Mouse (Mus musculus): Measurements from ENCODE around the gene Bok. TPM values are rescaled to one million over a fixed set of nuclear protein-coding genes. Genes with fewer than 3 reads are reported as not detected.

Gene Bok
- total and polyA plus RNA-seq, 3 experiments = 0.17 TPM; not detected in 2

DNA sequence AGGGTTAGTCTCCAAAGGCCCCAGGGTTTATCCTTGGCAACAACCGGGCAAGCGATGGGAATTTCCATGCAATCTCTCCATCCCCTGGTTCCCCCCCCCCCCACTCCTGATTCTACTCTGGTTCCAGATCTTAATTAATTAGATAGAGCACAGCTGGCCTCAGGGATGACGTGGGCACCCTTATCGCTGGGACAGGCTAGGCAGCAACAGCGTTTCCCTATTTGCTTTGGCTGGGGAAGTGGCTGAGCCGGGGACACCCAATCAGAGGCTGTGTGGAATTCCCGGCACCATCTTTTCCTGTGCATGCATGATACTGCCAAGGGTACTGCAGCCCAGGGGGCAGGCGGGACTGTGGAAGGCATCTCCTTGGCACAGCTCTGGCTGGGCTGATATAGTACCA is 2.7 kb downstream of the Bok start:
- H3K4me1 ChIP-seq (ENCODE audit: control insufficient read depth in 1 of 2, insufficient read depth in 2 of 2, low read length in 2 of 2) = peaks cover 2 to 22% of the 10 kb centered on the region in 2 experiments; a peak in 3 of 4 replicates
- H3K4me3 ChIP-seq (ENCODE audit: control insufficient read depth in 1 of 2, insufficient read depth in 1 of 2, low read depth in 2 of 2, low read length in 2 of 2) = no peak overlapping the region
- H3K79me2 ChIP-seq (ENCODE audit: control insufficient read depth, insufficient read depth, low read length, poor library complexity) = no peaks in the 10 kb centered on the region
- H3K36me3 ChIP-seq (ENCODE audit: control insufficient read depth in 1 of 2, insufficient read depth in 2 of 2, low read length in 2 of 2) = peaks cover 0 to 7% of the 10 kb centered on the region in 2 experiments; a peak in 2 of 4 replicates
- H3K27ac ChIP-seq (ENCODE audit: control insufficient read depth, low read depth, low read length) = no peak overlapping the region
- H3K9me3 ChIP-seq (replicated peaks; ENCODE audit: insufficient read depth, low read length) = no peaks in the 10 kb centered on the region
- H3K27me3 ChIP-seq (ENCODE audit: control insufficient read depth in 1 of 2, insufficient read depth in 2 of 2, low read length in 2 of 2) = no peaks in the 10 kb centered on the region
- DNase-seq (ENCODE audit: low read depth, low spot score) = peak; percentile 80
- TF ChIP-seq EP300 (IDR thresholded peaks at IDR 0.05; ENCODE audit: low read depth in 1 of 2, low read length in 2 of 2) (peak; percentile 21 to 57; a peak in 2 of 4 replicates), TAL1 (IDR thresholded peaks at IDR 0.05; ENCODE audit: low read length) (peak; percentile 19; the same call in 1 of the 2 replicates), TCF12 (IDR thresholded peaks at IDR 0.05; ENCODE audit: low read depth, low read length) (peak; percentile 41; the same call in 1 of the 2 replicates), ZKSCAN1 (IDR thresholded peaks at IDR 0.05; ENCODE audit: low read depth, low read length) (no peak), ZC3H11A (IDR thresholded peaks at IDR 0.05; ENCODE audit: low read depth, low read length) (0 out of 2 replicates have a peak, but pooled peaks have one; percentile 1), ZNF384 (IDR thresholded peaks at IDR 0.05; ENCODE audit: low read depth, low read length) (no peak), RCOR1 (IDR thresholded peaks at IDR 0.05; ENCODE audit: low read depth, low read length) (peak; percentile 18; the same call in 1 of the 2 replicates), ETS1 (IDR thresholded peaks at IDR 0.05; ENCODE audit: low read depth, low read length) (peak; percentile 88), GATA1 (IDR thresholded peaks at IDR 0.05; ENCODE audit: low read depth, low read length) (peak; percentile 68), MYB (IDR thresholded peaks at IDR 0.05; ENCODE audit: low read depth, low read length) (no peak), RAD21 (IDR thresholded peaks at IDR 0.05; ENCODE audit: low read depth, low read length) (no peak)
- no peak overlapping the region for H3K9ac ChIP-seq (ENCODE audit: control insufficient read depth, low read depth, low read length, poor library complexity, severe bottlenecking)

GRCm38 (mm10) chr1:93689901-93690496 is 4.5 kb downstream of the Bok start:
- no peak overlapping the region for H3K27ac ChIP-seq (ENCODE audit: control insufficient read depth, low read depth, low read length)
- no peak overlapping the region for H3K9ac ChIP-seq (ENCODE audit: control insufficient read depth, low read depth, low read length, poor library complexity, severe bottlenecking)
- no peak for DNase-seq (ENCODE audit: low read depth, low spot score)
- peaks cover 0 to 7% of the 10 kb centered on the region in 2 experiments; a peak in 2 of 4 replicates for H3K36me3 ChIP-seq (ENCODE audit: control insufficient read depth in 1 of 2, insufficient read depth in 2 of 2, low read length in 2 of 2)
- H3K4me3 ChIP-seq (ENCODE audit: control insufficient read depth in 1 of 2, insufficient read depth in 1 of 2, low read depth in 2 of 2, low read length in 2 of 2) = no peak overlapping the region
- peaks cover 2 to 22% of the 10 kb centered on the region in 2 experiments; a peak in 3 of 4 replicates for H3K4me1 ChIP-seq (ENCODE audit: control insufficient read depth in 1 of 2, insufficient read depth in 2 of 2, low read length in 2 of 2)
- no peaks in the 10 kb centered on the region for H3K27me3 ChIP-seq (ENCODE audit: control insufficient read depth in 1 of 2, insufficient read depth in 2 of 2, low read length in 2 of 2)
- H3K79me2 ChIP-seq (ENCODE audit: control insufficient read depth, insufficient read depth, low read length, poor library complexity) = no peaks in the 10 kb centered on the region
- TF ChIP-seq GATA1 (IDR thresholded peaks at IDR 0.05; ENCODE audit: low read depth, low read length) (no peak), MYC (IDR thresholded peaks at IDR 0.05; ENCODE audit: low read depth, low read length) (0 out of 2 replicates have a peak, but pooled peaks have one; percentile 26), ETS1 (IDR thresholded peaks at IDR 0.05; ENCODE audit: low read depth, low read length) (no peak), EP300 (IDR thresholded peaks at IDR 0.05; ENCODE audit: low read depth in 1 of 2, low read length in 2 of 2) (0 out of 4 replicates have a peak, but pooled peaks of 1 of the 2 experiments have one; percentile 14), ZKSCAN1 (IDR thresholded peaks at IDR 0.05; ENCODE audit: low read depth, low read length) (no peak), JUND (IDR thresholded peaks at IDR 0.05; ENCODE audit: low read depth, low read length) (no peak), USF1 (IDR thresholded peaks at IDR 0.05; ENCODE audit: low read depth, low read length) (0 out of 2 replicates have a peak, but pooled peaks have one; percentile 54), ZMIZ1 (IDR thresholded peaks at IDR 0.05; ENCODE audit: low read depth, low read length) (no peak), ZNF384 (IDR thresholded peaks at IDR 0.05; ENCODE audit: low read depth, low read length) (peak; percentile 76), MYB (IDR thresholded peaks at IDR 0.05; ENCODE audit: low read depth, low read length) (no peak), TCF12 (IDR thresholded peaks at IDR 0.05; ENCODE audit: low read depth, low read length) (0 out of 2 replicates have a peak, but pooled peaks have one; percentile 8), POLR2AphosphoS2 (IDR thresholded peaks at IDR 0.05; ENCODE audit: low read length) (no peak), MAZ (IDR thresholded peaks at IDR 0.05; ENCODE audit: low read depth, low read length) (no peak), SIN3A (IDR thresholded peaks at IDR 0.05; ENCODE audit: low read length) (0 out of 2 replicates have a peak, but pooled peaks have one; percentile 21)
- H3K9me3 ChIP-seq (replicated peaks; ENCODE audit: insufficient read depth, low read length) = no peaks in the 10 kb centered on the region

Data from MEL (cell line).